Mouse (Mus musculus): Measurements from ENCODE around the gene Lta.

Gene Lta

DNA sequence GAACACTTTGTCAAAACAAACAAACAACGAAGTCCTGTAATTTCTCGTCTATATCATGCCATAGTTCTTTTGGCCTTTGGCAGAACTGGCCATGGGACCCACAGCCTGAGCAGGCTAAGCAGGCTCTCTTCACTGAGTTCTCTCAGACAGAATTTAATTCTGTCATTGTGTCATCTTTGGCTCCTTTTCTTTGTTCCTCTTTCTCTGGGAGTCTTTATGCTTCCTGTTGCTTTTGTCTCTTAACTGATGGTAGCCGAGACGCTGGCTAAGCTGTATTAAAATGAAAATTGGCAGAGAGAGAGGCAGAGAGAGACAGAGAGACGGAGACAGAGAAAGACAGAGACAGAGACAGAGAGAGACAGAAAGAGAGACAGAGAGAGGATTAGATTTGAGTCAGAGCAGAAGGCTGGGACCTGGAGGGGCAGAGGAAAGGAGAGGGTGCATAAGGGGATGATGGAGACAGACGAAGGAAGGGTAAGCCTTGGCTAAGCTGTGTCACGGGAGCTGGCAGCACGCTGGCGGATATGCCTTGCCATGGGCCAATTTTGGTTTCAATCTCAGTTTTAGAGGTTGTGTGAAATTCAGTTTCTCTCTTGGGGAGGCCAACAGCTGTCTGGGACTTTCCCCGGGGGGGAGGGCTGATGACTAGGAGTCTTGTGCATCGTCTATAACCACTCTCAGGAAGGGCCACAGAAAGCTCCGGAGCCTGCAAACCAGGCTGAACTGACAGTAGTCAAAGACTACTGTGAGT lies 4.8 kb upstream of the Lta start:
- peak in 1 of 2 experiments; percentile 50 for DNase-seq (ENCODE audit: low spot score in 2 of 2)

DNA sequence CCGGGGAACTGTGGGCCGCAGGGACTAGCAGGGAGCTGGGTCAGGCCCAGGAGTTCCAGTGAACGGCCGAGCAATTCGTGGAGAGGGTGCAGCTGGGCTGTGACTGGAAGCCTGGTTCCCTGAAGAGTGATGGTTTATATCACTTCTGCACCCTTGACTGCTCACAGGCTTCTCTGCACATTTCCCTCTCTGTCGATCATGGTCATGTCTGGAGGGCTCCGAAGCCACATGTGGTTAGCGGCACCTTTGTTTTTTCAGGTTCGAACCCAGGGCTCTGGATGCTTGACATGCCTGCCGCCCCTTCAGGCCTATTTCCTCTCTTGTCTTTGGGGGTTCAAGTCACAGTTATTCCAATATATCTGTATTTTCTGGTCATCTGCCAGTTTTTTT lies 224 bp upstream of the Lta start:
- no peak for DNase-seq (ENCODE audit: low spot score in 2 of 2)

DNA sequence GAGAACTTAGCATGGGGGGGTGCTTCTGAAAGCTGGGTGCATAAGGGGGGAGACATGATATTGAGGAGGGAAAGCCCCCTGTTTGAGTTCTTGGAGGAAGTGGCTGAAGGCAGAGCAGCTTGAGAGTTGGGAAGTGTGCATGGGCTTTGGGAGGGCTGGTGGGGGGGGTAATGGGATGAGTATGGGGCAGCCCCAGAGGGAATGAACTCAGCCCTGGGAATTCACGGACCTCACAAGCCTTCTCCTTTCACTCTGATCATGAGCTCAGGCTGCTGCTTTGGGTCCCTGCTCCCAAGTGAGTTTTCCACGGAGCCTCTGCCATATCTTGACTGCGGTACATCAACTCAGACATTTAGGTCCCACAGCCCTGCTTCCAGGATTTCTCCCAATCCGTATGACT lies 2.7 kb downstream of the Lta start:
- no peak for DNase-seq (ENCODE audit: low spot score in 2 of 2)

DNA sequence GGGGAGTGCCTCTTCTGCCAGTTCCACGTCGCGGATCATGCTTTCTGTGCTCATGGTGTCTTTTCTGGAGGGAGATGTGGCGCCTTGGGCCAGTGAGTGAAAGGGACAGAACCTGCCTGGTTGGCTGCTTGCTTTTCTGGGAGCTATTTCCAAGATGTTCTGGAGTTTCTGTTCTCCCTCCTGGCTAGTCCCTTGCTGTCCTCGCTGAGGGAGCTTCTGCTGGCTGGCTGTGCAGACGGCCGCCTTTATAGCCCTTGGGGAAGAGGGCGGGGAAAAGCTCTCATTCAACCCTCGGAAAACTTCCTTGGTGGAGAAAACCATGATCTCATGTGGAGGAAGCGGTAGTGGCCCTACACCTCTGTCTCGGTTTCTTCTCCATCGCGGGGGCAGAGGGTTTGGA lies 3.4 kb downstream of the Lta start, which contains the start of gene Tnf:
Gene Tnf (minus strand): TSS at position 221 of the 400 bp plus-strand sequence.
- peak; percentile 64 to 78 for DNase-seq (ENCODE audit: low spot score in 2 of 2)

DNA sequence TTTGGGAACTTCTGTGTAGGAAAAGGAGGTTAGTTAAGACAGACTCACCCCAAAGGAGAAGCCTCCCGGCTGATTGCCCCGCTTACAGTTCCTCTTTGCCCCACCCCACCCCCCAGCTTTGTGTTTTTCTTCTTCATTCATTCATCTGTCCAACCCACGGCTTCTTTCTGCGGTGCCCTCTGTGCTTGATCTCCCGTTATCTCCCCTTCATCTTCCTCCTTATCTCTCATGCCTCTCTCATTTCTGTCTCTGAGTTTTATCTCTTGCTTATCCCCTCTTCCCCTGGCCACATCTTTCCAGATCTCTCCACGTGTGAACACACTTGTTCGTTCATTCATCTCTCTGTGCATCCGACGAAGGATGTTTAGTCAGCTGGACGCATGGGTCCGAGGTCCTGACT lies 4.0 kb downstream of the Lta start:
- DNase-seq (ENCODE audit: low spot score in 2 of 2): no peak

DNA sequence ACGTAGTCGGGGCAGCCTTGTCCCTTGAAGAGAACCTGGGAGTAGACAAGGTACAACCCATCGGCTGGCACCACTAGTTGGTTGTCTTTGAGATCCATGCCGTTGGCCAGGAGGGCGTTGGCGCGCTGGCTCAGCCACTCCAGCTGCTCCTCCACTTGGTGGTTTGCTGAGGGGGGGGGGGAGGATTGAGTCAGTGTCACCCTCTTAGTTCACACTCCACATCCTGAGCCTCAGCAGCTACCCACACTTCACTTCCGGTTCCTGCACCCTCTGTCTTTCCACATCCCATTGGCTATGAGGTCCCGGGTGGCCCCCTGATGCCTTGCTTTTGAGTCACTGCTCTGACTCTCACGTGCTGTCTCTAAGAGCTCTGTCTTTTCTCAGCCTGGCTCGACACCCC lies 4.8 kb downstream of the Lta start:
- peak; percentile 56 to 74 for DNase-seq (ENCODE audit: low spot score in 2 of 2)

DNA sequence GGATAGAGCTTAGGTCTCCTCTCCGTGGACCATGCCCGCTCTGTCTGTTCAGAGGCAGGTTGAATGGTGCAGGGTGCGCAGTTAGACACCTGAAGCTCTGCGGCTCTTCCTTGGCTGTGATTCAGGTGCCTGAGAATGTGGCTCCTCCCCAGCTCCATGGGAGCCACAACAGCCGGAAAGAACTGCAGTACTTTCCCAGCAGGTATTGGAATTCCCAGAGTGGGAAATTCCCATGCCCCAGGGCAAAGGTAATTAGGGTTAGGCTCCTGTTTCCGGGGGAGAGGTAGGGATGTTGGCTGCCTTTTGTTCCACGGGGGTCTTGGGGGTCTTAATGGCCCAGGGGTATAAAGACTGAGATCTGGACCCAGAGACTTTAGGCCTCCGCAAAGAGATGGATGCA lies 6.2 kb downstream of the Lta start:
- DNase-seq (ENCODE audit: low spot score in 2 of 2): no peak

DNA sequence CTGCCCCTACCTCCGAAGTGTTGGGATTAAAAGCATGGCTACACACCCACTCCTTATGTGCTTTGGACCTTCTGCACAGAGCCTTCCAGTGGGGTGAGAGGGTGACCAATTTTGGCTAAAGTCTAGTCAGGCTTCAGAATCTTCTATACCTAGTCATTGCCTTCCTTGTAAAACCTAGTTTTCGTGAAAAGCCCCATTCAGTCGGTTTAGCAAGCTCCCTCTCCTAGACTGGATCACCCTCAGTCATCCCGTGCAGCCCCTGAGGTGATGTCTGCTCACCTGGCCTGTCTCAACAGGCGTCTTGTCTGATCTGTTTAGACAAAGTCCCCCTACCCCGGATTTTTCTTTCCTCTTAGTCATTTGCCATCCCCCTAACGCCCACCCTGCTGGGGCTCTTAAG lies 7.1 kb downstream of the Lta start:
- DNase-seq (ENCODE audit: low spot score in 2 of 2): no peak

DNA sequence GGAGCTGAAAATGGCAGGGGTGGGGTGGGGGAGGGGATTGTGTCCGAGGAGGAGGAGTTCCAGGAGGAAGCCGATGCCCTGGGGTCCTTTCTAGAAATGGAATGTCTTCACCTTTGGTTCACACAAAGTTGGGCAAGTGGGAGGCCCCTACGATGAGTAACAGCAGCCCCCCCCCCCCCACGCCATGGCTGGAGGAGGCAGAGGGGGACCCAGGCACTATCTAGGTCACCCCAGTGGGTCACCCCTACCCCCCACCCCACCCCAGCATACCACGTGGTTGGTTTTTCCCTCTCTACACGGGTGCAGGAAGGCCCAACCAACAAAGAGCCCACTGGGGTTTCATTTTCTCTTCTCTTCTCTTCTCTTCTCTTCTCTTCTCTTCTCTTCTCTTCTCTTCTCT lies 8.0 kb downstream of the Lta start:
- no peak for DNase-seq (ENCODE audit: low spot score in 2 of 2)

DNA sequence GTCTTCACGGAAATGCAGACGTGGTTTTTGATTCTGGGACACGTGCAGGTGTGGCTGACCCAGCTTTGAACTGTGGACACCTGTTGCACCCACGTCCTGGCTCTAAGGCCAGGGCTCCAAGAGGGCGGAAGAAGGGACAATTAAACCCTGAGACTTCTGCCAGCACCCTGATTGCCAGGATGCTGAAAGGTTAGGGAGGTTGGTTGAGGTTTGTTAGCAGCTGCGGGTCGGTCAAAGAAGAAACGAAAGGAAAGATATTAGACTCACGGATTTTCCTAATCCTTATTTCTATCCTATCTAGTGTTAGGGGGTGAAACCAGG lies 8.9 kb downstream of the Lta start:
- DNase-seq (ENCODE audit: low spot score in 2 of 2): no peak

DNA sequence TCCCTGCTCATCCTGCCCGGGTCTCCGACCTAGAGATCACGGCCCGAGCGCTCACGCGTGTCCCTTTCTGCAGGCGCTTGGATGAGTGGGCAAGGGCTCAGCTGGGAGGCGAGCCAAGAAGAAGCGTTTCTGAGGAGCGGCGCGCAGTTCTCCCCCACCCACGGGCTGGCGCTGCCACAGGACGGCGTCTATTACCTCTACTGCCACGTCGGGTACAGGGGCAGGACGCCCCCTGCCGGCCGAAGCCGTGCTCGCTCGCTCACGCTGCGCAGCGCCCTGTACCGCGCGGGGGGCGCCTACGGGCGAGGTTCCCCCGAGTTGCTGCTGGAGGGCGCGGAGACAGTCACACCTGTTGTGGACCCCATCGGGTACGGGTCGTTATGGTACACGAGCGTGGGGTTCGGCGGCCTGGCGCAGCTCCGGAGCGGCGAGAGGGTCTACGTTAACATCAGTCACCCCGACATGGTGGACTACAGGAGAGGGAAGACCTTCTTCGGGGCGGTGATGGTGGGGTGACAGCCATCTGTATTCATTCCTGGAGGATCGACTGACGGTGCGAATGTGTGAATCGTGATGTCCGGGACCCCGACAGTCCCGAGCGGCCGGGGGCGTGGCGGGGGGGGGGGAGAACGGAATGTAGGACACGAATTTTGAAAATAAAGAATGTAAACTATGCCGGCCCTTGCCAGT lies 9.4 kb downstream of the Lta start:
- peak; percentile 87 to 97 for DNase-seq (ENCODE audit: low spot score in 2 of 2)

DNA sequence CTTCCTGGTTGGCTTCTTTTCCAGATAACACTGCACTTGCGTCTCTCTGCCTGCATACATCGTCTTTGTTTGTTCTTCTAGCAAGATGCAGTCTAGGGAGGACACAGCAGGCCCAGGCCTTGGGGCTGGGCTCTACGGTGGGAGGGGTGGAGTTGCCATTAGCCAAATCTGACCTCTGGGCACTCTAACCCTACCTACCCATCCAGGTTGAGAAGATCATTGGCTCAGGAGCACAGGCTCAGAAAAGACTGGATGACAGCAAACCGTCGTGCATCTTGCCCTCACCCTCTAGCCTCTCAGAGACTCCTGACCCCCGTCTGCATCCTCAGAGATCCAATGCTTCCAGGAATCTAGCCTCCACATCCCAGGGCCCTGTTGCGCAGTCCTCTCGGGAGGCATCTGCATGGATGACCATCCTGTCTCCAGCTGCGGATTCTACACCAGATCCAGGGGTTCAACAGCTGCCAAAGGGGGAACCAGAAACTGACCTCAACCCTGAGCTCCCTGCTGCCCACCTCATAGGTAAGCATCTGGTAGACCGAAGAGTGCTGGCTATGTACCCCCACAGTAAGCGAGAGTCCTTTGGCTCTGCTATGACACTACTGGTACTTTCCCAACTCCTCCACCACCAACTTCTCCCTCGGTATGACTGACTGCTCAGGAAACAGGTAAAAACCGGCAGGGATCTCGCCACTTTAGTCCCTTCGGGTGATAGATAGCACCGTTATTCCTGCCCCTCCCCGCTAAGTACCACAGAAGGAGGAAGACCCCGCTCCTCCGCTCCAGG lies 10.1 kb downstream of the Lta start:
- peak in 1 of 2 experiments; percentile 72 for DNase-seq (ENCODE audit: low spot score in 2 of 2)

DNA sequence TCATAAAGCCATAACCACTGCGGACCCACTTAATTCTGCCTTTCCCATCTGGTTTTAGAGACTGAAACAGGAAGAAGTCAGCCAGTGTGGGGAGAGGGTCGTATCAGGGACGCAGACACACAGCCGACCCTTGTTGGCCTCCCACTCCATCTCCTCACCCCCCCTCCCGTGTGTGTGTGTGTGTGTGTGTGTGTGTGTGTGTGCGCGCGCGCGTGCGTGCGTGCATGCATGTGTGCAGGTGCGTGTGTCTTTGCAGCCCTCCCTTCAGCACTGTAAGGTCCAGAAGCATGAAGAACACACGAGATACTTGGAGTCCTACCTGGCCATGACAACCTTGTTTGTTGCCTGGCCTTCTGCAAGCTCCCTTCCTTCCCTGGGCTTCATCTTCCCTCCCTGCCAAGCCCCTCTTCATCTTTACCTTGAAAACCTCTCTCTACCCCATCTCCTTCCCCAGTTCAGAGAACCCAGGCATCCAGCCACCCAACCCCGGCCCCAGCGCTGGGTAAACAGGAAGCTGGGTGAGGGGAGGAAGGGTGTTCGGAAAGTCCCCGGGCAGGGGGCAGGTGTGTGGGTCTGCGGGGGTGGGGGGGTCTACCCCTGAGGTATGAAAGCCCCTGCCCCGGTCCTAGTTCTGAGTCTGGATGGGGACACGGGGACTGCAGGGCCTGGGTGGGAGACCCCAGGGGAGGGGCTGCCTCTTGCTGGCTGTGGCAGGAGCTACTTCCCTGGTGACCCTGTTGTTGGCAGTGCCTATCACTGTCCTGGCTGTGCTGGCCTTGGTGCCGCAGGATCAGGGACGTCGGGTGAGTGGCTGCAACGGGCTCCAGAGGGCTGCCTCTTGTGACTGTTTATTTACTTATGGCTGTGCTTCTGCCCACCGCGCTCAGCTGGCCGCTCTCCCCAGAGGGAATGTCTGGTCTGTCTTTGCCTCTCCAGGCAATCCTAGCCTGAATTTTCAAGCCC lies 11.0 kb downstream of the Lta start, which contains the start of gene Ltb:
Gene Ltb (plus strand): TSS at position 559 of the 963 bp plus-strand sequence.
- DNase-seq (ENCODE audit: low spot score in 2 of 2): peak; percentile 70 to 86

DNA sequence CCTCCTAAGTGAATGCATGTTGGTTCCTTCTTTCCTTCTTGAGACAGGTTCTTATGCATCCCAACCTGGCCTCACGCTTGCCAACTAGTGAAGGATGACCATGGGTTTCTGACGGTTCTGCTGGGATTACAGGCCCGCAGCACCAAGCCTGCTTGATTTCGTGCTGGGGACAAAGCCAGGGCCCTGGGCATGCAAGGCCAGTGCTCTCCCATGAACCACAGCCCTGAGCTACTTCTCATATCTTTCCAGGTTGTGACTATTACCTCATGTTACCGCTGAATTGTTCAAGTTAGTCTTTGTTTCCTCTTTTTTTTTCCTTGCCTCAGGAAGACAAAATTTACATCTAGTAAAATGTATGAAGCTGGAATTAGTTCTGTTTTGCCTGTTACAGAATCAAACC lies 12.2 kb downstream of the Lta start:
- DNase-seq (ENCODE audit: low spot score in 2 of 2): no peak

DNA sequence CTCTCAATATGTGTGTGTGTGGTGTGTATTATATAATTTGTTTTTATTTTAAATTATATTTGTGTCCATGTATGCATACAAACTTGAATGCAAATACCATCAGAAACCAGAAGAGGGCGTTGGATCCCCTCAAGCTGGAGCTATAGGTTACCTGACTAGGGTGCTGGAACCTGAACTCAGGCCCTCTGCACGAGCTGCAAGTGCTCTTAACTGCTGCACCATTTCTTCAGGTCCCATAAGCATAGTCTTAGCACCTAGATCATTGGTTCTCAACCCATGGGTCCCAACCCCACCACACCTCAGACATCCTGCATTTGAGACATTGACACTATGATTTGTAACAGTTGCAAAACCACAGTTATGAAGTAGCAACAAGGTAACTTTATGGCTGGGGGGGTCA lies 13.4 kb downstream of the Lta start:
- DNase-seq (ENCODE audit: low spot score in 2 of 2): no peak

DNA sequence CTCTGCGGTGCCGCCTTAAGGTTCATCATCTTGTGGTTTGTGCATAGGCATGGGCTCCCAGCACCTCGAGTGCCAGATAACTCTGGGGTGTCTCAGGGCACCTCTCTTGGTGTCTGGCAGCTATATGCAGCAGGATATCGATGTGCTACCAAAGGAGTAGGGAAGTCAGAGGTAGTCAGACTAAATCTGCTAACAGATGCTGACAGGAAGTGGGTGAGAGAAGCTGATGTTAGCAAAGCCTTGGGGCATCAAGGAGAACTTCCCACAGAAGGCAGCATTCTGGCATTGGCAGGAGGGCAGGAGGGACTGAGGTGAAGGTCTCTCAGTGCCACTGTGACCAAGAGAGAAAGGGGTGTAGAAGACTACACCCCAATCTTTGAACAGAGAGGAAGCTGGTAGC lies 15.1 kb downstream of the Lta start:
- peak in 1 of 2 experiments; percentile 75 for DNase-seq (ENCODE audit: low spot score in 2 of 2)

DNA sequence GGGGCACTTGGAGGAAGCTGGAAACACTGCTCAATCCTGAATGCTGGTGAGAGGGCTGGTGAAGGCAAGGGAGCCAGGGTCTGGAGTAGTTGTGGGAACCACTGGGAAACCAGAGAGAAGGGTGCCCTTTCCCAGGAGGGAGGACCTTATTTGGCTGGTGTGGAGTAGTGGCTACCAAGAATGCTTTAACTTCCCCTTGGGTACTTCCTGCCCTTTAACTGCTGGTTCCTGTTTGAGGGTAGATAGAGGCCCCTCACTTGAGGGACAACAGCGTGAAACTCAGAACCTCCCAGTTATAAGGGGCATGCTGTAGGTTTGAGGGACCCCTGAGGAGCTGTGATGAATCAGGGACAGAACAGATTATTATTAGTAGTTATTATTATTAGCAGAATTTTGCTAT lies 16.0 kb downstream of the Lta start:
- DNase-seq (ENCODE audit: low spot score in 2 of 2): peak in 1 of 2 experiments; percentile 69

DNA sequence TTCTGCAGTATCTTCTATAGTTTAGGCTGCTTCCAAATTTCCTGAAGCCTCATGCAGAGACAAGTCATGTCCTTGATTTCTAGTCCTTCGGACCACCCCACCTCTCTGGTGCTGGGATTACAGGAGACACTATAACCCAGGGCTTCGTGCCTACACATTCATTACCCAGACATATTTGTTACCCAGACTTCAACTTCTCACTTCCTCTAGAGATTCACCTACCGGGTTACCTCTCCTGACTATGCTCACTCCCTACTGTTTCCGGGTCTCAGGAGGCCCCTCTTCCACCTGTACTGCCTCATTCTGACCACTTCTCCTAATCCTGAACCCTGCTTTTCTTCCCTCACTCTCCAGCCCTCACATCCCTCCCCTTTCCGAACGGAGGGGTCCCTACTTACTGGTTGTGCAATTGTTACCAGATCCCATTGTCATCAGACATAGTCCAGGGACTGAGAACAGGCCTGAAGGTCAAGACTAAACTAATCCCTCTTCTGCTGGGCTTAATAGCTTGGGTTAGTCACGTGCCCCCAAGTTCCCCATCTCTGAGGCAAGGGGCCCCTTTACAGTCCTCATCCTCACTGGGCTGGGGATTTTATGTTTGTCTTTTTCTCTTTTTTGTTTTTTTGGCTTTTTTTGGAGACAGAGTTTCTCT lies 17.1 kb downstream of the Lta start, which contains the start of gene Lst1:
Gene Lst1 (minus strand): TSS at position 481 of the 652 bp plus-strand sequence.
- no peak for DNase-seq (ENCODE audit: low spot score in 2 of 2)

DNA sequence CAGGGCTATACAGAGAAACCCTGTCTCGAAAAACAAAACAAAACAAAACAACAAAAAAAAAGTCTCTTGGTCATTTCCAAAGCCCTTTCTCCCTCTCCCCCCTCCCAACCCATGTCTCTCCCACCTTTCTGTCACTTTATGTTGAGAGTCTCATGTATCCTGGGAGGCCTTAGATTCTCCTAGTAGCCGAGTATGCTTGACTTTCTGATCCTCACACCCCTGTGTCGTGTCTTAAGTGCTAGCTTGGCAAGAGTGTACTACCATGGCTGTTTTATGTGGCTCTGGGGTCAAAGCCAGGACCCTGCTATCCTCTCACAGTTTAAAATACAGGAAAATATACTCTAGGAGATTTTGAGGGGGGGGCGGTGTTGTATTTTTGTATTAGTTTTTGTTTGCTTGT lies 17.8 kb downstream of the Lta start:
- no peak for DNase-seq (ENCODE audit: low spot score in 2 of 2)

DNA sequence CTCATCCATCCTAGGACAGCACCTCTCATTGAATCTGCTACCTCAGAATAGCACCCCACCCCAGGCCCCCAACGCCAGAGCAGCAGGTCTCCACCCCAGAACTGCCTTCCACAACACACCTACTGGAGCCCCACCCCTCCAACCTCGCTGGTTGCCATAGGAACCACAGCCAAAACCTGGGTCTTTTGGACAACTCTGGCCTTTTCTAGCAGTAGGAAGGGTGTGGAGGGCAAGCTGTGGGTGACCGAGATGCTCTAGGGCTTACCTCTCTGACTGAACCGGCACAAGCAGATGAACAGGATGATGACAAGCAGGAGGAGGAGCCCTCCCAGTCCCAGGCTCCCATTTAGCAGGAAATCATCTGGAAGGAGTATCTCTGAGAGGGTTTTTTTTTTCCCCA lies 18.5 kb downstream of the Lta start:
- peak; percentile 64 to 75 for DNase-seq (ENCODE audit: low spot score in 2 of 2)

All from spleen, postnatal 4 days (tissue).